Mouse (Mus musculus) limb, embryonic 14.5 days (tissue): ENCODE data around the gene Npc2. TPM values are rescaled to one million over a fixed set of nuclear protein-coding genes. Genes with fewer than 3 reads are reported as not detected.

Source experiments
- ATAC-seq: fragments of 200-750 bp; cut with Nextera tagmentation; 2 replicates; pipeline ENCODE4 v1.8.0; 2017; ENCODE audit warnings: low read depth, moderate number of reproducible peaks, moderate TSS enrichment; ENCODE audit not compliant: low FRiP score
- DNase-seq: peaks from one replicate; pipeline ENCODE4 v3.0.0-alpha.2; 2015; ENCODE audit warnings: low spot score
- H3K27ac ChIP-seq: fragments of 300-500 bp; sonication (generic); replicated peaks from 2 replicates; pipeline ENCODE4 v1.5.1; 2014; ENCODE audit warnings: low read depth, mild to moderate bottlenecking, low read length, moderate library complexity, mixed read lengths
- H3K27me3 ChIP-seq: fragments of 300-500 bp; sonication (generic); 2 replicates; pipeline ENCODE4 v1.6.1; 2014; ENCODE audit warnings: low read length, mixed read lengths; ENCODE audit not compliant: control insufficient read depth, insufficient read depth
- H3K36me3 ChIP-seq: fragments of 300-500 bp; sonication (generic); 2 replicates; pipeline ENCODE4 v1.6.1; 2014; ENCODE audit warnings: mild to moderate bottlenecking, low read length, moderate library complexity, mixed read lengths; ENCODE audit not compliant: control insufficient read depth, insufficient read depth
- H3K4me1 ChIP-seq: fragments of 300-500 bp; sonication (generic); 2 replicates; pipeline ENCODE4 v1.6.1; 2014; ENCODE audit warnings: antibody characterized with exemption, low read length, mixed read lengths; ENCODE audit not compliant: control insufficient read depth, insufficient read depth
- H3K4me2 ChIP-seq: fragments of 300-500 bp; sonication (generic); replicated peaks from 2 replicates; pipeline ENCODE4 v1.6.1; 2014; ENCODE audit warnings: low read depth, mild to moderate bottlenecking, low read length, moderate library complexity; ENCODE audit not compliant: severe bottlenecking
- H3K4me3 ChIP-seq: fragments of 300-500 bp; sonication (generic); replicated peaks from 2 replicates; pipeline ENCODE4 v1.5.1; 2014; ENCODE audit warnings: low read length
- H3K9ac ChIP-seq: fragments of 300-500 bp; sonication (generic); 2 replicates; pipeline ENCODE4 v1.6.1; 2014; ENCODE audit warnings: mild to moderate bottlenecking, low read depth, low read length, moderate library complexity; ENCODE audit not compliant: severe bottlenecking
- H3K9me3 ChIP-seq: fragments of 300-500 bp; sonication (generic); 2 replicates; pipeline ENCODE4 v1.6.1; 2016; ENCODE audit warnings: low read length; ENCODE audit not compliant: control insufficient read depth
- POLR2A ChIP-seq: fragments of 200-500 bp; IDR thresholded peaks from 2 replicates; pipeline ENCODE4 v1.8.0; 2012; ENCODE audit warnings: inconsistent platforms, mild to moderate bottlenecking, moderate library complexity, borderline replicate concordance; ENCODE audit not compliant: insufficient read depth, insufficient read length; ENCODE audit errors: extremely low read depth
- WGBS: fragments of 180-500 bp; shearing (Covaris S2); extraction: QIAGEN DNeasy Blood & Tissue Kit; methylation state at CpG from one replicate; pipeline ENCODE4 v1.1.7; 2014; 5-methylcytosine and 5-hydroxymethylcytosine counted together
- polyA plus RNA-seq, 2 experiments: library from polyadenylated mRNA; depleted of rRNA in 1 of 2; stranded (reverse) in 1 of 2; unstranded in 1 of 2; fragments of >200 nt; fragmentation: Nextera tagmentation in 1 of 2; extraction: Ambion mirVana in 1 of 2; gene quantifications; 2 replicates each; pipeline versions ENCODE4 v1.2.1 to v1.2.3; 2012 to 2014

Gene Npc2
- polyA plus RNA-seq, 2 experiments = 65.1 to 87.7 TPM

GRCm38 (mm10) chr12:84714578-84714977 lies 58.4 kb downstream of the Npc2 start:
- Histone ChIP-seq H3K9me3 (no peaks in the 10 kb centered on the region), H3K4me1 (no peaks in the 10 kb centered on the region), H3K36me3 (no peaks in the 10 kb centered on the region), H3K4me2 (no peak overlapping the region), H3K27me3 (no peaks in the 10 kb centered on the region), H3K27ac (no peak overlapping the region), H3K4me3 (no peak overlapping the region), H3K9ac (no peak overlapping the region)
- 47% methylated on average over 6 of the region's 6 CpGs for WGBS
- DNase-seq (no peak), ATAC-seq (no peak)
- TF ChIP-seq POLR2A = no peak

GRCm38 (mm10) chr12:84709842-84710439 lies 63.0 kb downstream of the Npc2 start:
- Histone ChIP-seq H3K4me3 (no peak overlapping the region), H3K36me3 (no peaks in the 10 kb centered on the region), H3K27me3 (no peaks in the 10 kb centered on the region), H3K4me1 (no peaks in the 10 kb centered on the region), H3K27ac (no peak overlapping the region), H3K9me3 (no peaks in the 10 kb centered on the region), H3K9ac (no peak overlapping the region), H3K4me2 (no peak overlapping the region)
- 21% methylated on average over 14 of the region's 14 CpGs for WGBS
- DNase-seq (peak; percentile 50), ATAC-seq (no peak)
- TF ChIP-seq POLR2A = no peak

GRCm38 (mm10) chr12:84707804-84708203 lies 65.1 kb downstream of the Npc2 start:
- 73% methylated on average over 4 of the region's 4 CpGs for WGBS
- no peak for ATAC-seq
- TF ChIP-seq POLR2A = no peak
- no peak overlapping the region for H3K9ac ChIP-seq
- H3K4me2 ChIP-seq = no peak overlapping the region
- no peaks in the 10 kb centered on the region for H3K36me3 ChIP-seq
- H3K27ac ChIP-seq = no peak overlapping the region
- H3K9me3 ChIP-seq = no peaks in the 10 kb centered on the region
- no peaks in the 10 kb centered on the region for H3K4me1 ChIP-seq
- no peak overlapping the region for H3K4me3 ChIP-seq
- H3K27me3 ChIP-seq = no peaks in the 10 kb centered on the region
- DNase-seq = no peak

GRCm38 (mm10) chr12:84706886-84707285 lies 66.1 kb downstream of the Npc2 start:
- 73% methylated on average over 4 of the region's 4 CpGs for WGBS
- H3K36me3 ChIP-seq = no peaks in the 10 kb centered on the region
- H3K4me1 ChIP-seq = no peaks in the 10 kb centered on the region
- H3K27me3 ChIP-seq = 0 out of 2 replicates have a peak, but pooled peaks cover 6% of the 10 kb centered on the region
- no peak overlapping the region for H3K4me3 ChIP-seq
- H3K27ac ChIP-seq = no peak overlapping the region
- no peak for ATAC-seq
- no peaks in the 10 kb centered on the region for H3K9me3 ChIP-seq
- DNase-seq = no peak
- no peak overlapping the region for H3K4me2 ChIP-seq
- H3K9ac ChIP-seq = no peak overlapping the region
- TF ChIP-seq POLR2A = no peak

Other genes starting within 250 kb of the Npc2 start
- gene Vsx2, start 203.4 kb downstream of the Npc2 start, polyA plus RNA-seq (2012; rRNA removed) = 0.47 and 0.65 TPM in 2 replicates
- gene Vsx2, start 203.4 kb downstream of the Npc2 start, polyA plus RNA-seq (2014; fragmentation: Nextera tagmentation; extraction: Ambion mirVana) = 0.22 and 0.29 TPM in 2 replicates
- 32.3 and 37.9 TPM in 2 replicates for gene Abcd4, start 155.7 kb downstream of the Npc2 start, polyA plus RNA-seq (2012; rRNA removed)
- 11.5 and 12.5 TPM in 2 replicates for gene Abcd4, start 155.7 kb downstream of the Npc2 start, polyA plus RNA-seq (2014; fragmentation: Nextera tagmentation; extraction: Ambion mirVana)
- 0.04 and 0.06 TPM in 2 replicates for gene Vrtn, start 132.1 kb downstream of the Npc2 start, polyA plus RNA-seq (2012; rRNA removed)
- not detected in 2 replicates for gene Vrtn, start 132.1 kb downstream of the Npc2 start, polyA plus RNA-seq (2014; fragmentation: Nextera tagmentation; extraction: Ambion mirVana)
- gene Syndig1l, start 74.3 kb downstream of the Npc2 start, polyA plus RNA-seq (2012; rRNA removed) = 0.03 TPM in 1 of 2 replicates, not detected in the other
- gene Syndig1l, start 74.3 kb downstream of the Npc2 start, polyA plus RNA-seq (2014; fragmentation: Nextera tagmentation; extraction: Ambion mirVana) = not detected in 2 replicates
- 108 TPM in 2 replicates for gene Isca2, start 99 bp upstream of the Npc2 start, polyA plus RNA-seq (2012; rRNA removed)
- 138 and 145 TPM in 2 replicates for gene Isca2, start 99 bp upstream of the Npc2 start, polyA plus RNA-seq (2014; fragmentation: Nextera tagmentation; extraction: Ambion mirVana)
- 12.3 and 17.1 TPM in 2 replicates for gene Ltbp2, start 103.4 kb upstream of the Npc2 start, polyA plus RNA-seq (2012; rRNA removed)
- gene Ltbp2, start 103.4 kb upstream of the Npc2 start, polyA plus RNA-seq (2014; fragmentation: Nextera tagmentation; extraction: Ambion mirVana) = 4.4 and 5.2 TPM in 2 replicates
- gene Fcf1, start 197.7 kb upstream of the Npc2 start, polyA plus RNA-seq (2012; rRNA removed) = 78.9 and 132 TPM in 2 replicates
- gene Fcf1, start 197.7 kb upstream of the Npc2 start, polyA plus RNA-seq (2014; fragmentation: Nextera tagmentation; extraction: Ambion mirVana) = 138 and 141 TPM in 2 replicates
- gene Arel1, start 197.7 kb upstream of the Npc2 start, polyA plus RNA-seq (2012; rRNA removed) = 24.5 and 28.9 TPM in 2 replicates
- 13.9 and 16.6 TPM in 2 replicates for gene Arel1, start 197.7 kb upstream of the Npc2 start, polyA plus RNA-seq (2014; fragmentation: Nextera tagmentation; extraction: Ambion mirVana)
- 47.5 and 50.9 TPM in 2 replicates for gene Ylpm1, start 223.2 kb upstream of the Npc2 start, polyA plus RNA-seq (2012; rRNA removed)
- gene Ylpm1, start 223.2 kb upstream of the Npc2 start, polyA plus RNA-seq (2014; fragmentation: Nextera tagmentation; extraction: Ambion mirVana) = 38.5 and 40.9 TPM in 2 replicates